Mouse (Mus musculus) left cerebral cortex, postnatal 36 days (tissue): ENCODE data around the gene Zp3. TPM values are rescaled to one million over a fixed set of nuclear protein-coding genes. Genes with fewer than 3 reads are reported as not detected.
A peak's percentile ranks its signal among the peaks of the same experiment; 100 is the strongest.

Experiments used
- DNase-seq, 2 experiments: peaks; one replicate each; pipeline ENCODE4 v3.0.0; 2021 to 2022; ENCODE audit warnings: low spot score in 2 of 2, mixed read lengths in 1 of 2
- intact Hi-C: fragments of 180-260 bp; cut with DNase I; formaldehyde crosslinking; loops from one replicate; pipeline ENCODE4 v1.15.1; 2025
- total RNA-seq, 2 experiments: library from RNA; stranded (reverse); gene quantifications; 2 replicates each; pipeline ENCODE4 v1.2.3; 2021

Zp3 gene
- total RNA-seq, 2 experiments from 2014 or later, result not detected

DNA sequence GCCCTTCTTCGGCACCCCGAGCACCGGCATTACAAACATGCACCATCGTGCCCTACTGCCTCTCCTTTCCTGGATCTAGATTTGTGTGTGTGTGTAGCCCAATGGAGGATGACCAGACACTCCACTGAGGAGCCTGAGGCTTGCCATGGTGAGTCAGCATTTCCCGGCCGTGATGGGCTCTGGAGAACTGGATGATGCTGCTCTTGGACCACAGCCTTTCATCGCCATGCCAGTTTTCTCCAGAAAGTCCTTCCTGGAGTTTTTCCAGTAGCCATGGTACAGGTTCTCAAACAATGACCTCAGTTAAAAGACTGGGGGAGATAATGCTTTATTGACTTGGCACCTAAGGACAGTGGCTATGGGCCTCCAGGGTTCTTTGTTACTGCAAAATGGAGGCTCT is 20.0 kb upstream of the Zp3 start:
- intact Hi-C loops, result no loop called here
- no peak for DNase-seq

GRCm38 (mm10) chr5:135960909-135961635 is 18.8 kb upstream of the Zp3 start:
- DNase-seq, result no peak
- intact Hi-C loops, result no loop called here

DNA sequence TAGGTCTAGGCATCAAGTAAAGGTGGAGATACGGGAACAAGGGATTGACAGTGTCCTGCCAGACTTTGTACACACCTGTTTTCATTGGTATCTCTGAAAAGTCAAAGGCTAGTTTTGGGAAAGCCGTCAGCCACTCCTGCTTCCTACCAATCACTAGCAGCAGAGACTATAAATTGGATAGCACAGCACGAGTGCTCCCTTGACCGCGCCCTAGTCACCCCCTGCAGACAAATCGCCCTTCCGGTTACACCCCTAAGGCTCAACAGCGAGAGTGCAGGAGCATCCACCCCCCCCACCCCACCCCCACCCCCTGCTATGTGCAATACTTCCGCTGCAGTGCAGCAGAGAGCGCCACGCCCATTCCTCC is 17.8 kb upstream of the Zp3 start:
- DNase-seq, result no peak

DNA sequence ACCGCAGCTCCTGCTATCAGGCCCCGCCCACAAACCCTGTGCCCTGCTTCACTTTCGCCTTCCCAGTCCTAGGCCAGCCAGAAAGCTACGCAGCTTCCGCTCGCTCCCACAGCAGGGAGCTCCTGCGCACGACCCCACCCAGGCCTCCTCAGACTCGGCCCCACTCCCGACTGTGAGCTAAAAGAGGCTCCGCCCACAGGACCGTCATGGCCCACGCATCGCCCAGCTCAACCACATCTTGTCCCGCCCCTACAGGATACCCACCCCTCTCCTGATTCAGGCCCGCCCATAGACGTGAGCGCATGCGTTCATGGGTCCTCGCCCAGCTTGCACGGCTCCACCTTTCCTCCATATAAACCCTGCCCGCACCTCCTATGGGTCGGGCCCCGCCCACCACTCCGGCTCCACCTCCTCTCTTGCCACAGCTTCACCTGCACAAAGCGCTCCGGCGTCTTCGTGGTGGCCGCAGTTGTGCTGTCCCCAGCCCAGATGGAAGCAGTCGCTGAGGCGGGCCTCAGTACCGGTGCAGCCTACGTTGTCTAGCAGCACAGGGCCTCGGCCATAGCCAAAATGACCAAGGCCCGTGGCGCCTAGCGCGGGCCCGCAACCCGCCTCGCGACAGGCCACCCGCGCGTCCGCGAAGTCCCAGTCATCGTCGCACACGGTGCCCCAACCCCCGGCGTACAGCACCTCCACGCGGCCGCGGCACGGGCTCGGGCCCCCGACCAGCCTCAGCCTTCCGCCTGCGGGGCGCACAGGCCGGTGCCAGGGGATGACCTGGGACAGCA is 17.2 kb upstream of the Zp3 start:
- DNase-seq, result peak; percentile 96 to 98
- intact Hi-C loops, result loop anchor here (1.0 to 2.0 kb wide), 2 partner anchors 27 to 58 kb away; no protein-coding TSS in a partner anchor

More for the DNA sequence above, 17.8 kb upstream of the Zp3 start:
- intact Hi-C loops, result loop anchor here (1.0 to 2.0 kb wide), 2 partner anchors 27 to 57 kb away; no protein-coding TSS in a partner anchor

DNA sequence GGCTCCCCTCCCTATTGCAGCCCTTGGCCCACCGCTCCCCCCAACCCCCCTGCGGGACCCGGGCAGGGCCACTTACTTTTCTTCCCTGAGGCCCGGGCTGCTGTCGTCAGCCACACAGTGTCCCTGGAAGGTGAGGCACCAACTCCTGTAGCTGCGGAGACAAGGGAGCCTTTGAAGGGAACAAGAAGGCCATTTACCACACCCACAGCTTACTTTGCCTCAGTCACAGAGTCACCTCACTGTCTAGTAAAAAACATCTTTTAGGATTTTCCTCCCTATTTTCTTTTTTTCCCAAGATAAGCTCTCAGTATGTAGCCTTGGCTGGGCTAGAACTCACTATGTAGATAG is 16.6 kb upstream of the Zp3 start:
- intact Hi-C loops, result loop anchor here (2.0 kb wide), 1 partner anchor 58 kb away; no protein-coding TSS in a partner anchor
- DNase-seq, result no peak

- no peak for DNase-seq
- intact Hi-C loops, result no loop called here
These were observed 14.4 kb upstream of the Zp3 start for GRCm38 (mm10) chr5:135965501-135965930.

GRCm38 (mm10) chr5:135966866-135967265 is 13.0 kb upstream of the Zp3 start:
- intact Hi-C loops, result no loop called here
- no peak for DNase-seq

DNA sequence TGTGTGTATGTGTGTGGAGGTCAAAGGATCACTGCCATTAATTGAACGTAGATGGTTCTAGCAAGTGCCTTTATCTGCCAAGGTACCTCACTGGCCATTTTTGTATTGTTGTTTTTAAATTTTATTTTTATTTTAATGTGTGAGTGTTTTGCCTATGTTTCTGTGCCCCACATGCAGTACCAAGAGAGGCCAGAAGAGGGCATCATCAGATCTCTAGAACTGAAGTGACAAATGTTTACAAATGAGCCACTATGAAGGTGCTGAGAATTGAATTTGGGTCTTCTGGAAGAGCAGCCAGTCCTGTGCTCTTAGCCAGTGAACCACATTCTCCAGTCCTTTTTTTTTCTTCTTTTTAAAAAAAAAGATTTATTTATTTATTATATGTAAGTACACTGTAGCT is 11.1 kb upstream of the Zp3 start:
- intact Hi-C loops, result no loop called here
- no peak for DNase-seq

- intact Hi-C loops, result no loop called here
- DNase-seq, result no peak
These were observed 9.7 kb upstream of the Zp3 start for GRCm38 (mm10) chr5:135970247-135970646.

GRCm38 (mm10) chr5:135971876-135972275 is 8.0 kb upstream of the Zp3 start:
- no peak for DNase-seq
- intact Hi-C loops, result no loop called here

DNA sequence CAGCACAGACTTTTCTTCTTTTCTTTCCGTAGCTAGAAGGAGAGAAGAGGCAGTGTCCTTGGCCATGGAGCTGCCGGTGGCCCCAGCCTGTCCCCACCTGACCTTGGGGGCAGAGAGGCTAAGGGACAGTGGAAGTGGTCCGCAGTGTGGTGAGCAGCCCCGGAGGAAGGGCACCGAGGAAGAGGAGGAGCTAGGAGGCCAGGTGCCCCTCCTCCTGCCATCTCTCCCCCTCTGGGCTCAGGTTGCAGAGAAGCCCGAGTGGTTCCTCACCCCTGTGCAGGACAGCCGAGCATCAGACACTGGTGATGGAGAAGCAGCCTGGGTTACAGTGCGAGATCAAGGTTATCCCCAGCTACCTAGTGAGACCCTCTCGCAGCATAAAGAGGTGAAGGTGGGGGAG is 5.5 kb upstream of the Zp3 start, which contains the start of gene Ssc4d:
Gene Ssc4d, minus strand, starts transcription at position 167 of the 400 bp plus-strand sequence.
- no peak for DNase-seq
- intact Hi-C loops, result no loop called here

DNA sequence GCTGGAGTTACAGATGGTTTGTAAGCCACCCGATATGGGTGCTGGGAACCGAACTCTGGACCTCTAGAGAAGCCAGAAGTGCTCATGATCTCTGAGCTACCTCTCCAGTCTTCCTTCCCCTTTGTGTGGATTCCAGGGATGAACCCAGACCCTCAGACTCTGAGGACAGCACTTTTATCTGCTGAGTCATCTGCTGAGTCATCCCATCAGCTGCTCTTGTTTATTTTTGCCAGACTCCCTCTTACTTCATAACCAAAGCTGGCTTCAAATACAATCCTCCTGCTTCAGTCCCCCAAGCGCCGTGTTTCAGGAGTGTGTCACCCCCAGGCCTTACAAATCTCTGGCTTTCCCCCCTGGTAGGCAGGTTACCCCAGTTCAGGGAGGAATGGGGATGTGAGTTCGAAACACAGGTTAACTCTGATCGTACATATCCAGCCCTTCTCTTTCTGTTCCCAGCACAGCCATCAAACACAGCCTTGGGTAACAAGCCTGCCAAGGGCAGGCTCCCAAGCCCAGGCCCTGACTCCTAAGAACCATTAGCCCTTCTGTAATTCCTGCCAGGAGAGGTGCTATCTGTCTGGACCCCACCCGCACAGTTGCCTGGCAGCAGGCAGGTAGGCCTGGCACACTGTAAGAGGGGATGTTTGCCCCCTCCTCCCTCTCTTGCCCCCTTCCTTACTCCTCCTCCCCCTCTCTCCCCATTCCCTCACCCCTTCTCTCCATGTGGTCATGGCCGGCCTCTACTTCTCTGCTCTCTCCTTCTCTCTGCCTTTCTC is 3.8 kb upstream of the Zp3 start:
- intact Hi-C loops, result no loop called here
- no peak for DNase-seq

DNA sequence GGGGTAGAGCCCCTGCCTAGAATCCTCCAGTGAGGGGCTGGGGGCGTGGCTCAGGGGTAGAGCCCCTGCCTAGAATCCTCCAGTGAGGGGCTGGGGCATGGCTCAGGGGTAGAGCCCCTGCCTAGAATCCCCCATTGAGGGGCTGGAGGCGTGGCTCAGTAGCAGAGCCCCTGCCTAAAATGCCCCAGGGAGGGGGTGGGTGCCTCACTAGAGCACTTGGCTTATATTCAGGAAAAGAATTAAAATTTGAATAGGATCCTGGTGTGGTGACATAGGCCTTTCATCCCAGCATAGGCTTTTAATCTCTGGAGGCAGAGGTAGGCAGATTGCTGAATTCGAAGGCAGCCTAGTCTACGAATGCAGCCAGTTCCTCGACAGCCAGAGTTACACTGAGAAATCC is 518 bp upstream of the Zp3 start:
- DNase-seq, result no peak
- intact Hi-C loops, result no loop called here

DNA sequence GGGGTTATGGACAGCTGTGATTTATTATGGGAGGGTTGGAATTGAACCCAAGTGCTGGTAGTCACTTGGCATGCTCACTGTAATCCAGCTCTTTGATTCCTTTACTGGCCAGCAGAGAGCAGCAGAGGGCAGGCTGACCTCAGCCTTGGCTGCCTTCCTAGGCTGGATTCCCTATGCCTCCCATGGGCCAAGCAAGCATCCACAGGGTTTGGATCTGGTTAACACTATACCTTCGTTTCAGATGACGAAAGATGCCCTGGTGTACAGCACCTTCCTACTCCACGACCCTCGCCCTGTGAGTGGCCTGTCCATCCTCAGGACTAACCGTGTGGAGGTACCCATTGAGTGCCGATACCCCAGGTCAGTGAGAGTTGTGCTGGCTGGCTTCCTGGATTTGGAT is 2.5 kb downstream of the Zp3 start:
- intact Hi-C loops, result loop anchor here (5.0 kb wide), 1 partner anchor 80 kb away; no protein-coding TSS in a partner anchor
- DNase-seq, result no peak

DNA sequence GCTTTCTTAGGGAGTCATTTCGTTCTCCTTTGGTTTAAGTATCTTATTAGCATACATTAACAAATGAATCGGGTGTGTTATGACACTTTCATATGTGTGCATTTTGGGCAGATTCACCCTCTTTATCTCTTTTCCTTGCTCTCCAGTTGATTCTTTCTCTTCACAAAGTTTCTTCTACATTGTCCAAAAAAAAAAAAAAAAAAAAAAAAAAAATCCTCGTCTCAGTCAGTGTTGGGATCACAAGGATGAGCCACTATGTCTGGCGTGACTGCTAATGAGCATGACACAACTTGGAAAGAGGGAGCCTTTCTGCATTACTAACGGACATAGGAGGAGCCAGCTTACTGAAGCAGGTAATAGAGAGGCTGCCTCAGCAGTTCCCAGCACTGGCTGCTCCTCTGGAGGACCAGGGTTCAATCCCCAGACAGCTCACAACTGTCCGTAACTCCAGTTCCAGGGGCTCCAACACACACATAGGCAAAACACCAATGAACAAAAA is 4.7 kb downstream of the Zp3 start:
- intact Hi-C loops, result loop anchor here (5.0 kb wide), 1 partner anchor 78 kb away; no protein-coding TSS in a partner anchor
- no peak for DNase-seq

- DNase-seq, result no peak
- intact Hi-C loops, result no loop called here
These were observed 7.3 kb downstream of the Zp3 start for GRCm38 (mm10) chr5:135987248-135987647.

- intact Hi-C loops, result no loop called here
- no peak for DNase-seq
These were observed 10.7 kb downstream of the Zp3 start for GRCm38 (mm10) chr5:135990601-135991000.

GRCm38 (mm10) chr5:135993381-135993965 is 13.6 kb downstream of the Zp3 start:
- intact Hi-C loops, result no loop called here
- no peak for DNase-seq

DNA sequence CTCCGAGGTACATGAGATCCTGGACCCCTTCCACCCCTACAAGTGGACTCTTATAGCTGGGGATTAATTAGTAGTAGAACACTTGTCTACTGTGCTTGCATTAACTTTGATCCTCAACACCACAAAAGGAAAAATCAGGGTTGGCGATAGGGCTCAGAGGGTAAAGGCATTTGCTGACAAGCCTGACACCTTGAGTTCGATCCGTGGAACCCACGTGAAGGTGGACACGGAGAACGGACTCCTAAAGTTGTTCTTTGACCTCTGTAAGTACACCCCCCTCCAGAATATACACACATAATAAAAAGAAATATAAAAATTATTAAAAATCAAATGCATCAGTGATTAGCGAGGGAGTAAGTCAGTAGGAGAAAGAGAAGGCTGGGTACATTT is 14.4 kb downstream of the Zp3 start:
- DNase-seq, result no peak
- intact Hi-C loops, result no loop called here
